Comparison of ENCODE assay signal across 8 mouse cellular contexts in genomic region chr7:126473470-126474086, GRCm38 (mm10). TPM values are rescaled to one million over a fixed set of nuclear protein-coding genes. Genes with fewer than 3 reads are reported as not detected.
DNase-seq lines count a peak whose midpoint lies in the region; ATAC-seq and TF ChIP-seq lines count a peak whose summit lies in the region.

No protein-coding gene starts in this region.

- H3K4me1 ChIP-seq in erythroblast, embryonic 14.5 days (ENCODE audit: control insufficient read depth): peaks cover 43% of the 10 kb centered on the region
- H3K4me1 ChIP-seq in testis, adult 2 months (ENCODE audit: control insufficient read depth, insufficient read depth, low read length): peaks cover 3% of the 10 kb centered on the region
- H3K4me1 ChIP-seq in limb, embryonic 14.5 days (ENCODE audit: control insufficient read depth, insufficient read depth, low read length): peaks cover 13% of the 10 kb centered on the region
- 0 out of 2 replicates have a peak, but pooled peaks cover 3% of the 10 kb centered on the region for H3K4me1 ChIP-seq in stomach, postnatal 0 days (replicated peaks; ENCODE audit: control insufficient read depth, insufficient read depth)

- TF ChIP-seq POLR2A in testis, adult 2 months (IDR thresholded peaks at IDR 0.05; ENCODE audit: control insufficient read depth, low read depth, low read length): no peak
- no peak for TF ChIP-seq POLR2A in limb, embryonic 14.5 days (IDR thresholded peaks at IDR 0.05; ENCODE audit: borderline replicate concordance, extremely low read depth, insufficient read depth, insufficient read length)

- TF ChIP-seq EP300 in stomach, postnatal 0 days (optimal IDR thresholded peaks at IDR 0.05): no peak

- no peak for TF ChIP-seq CTCF in testis, adult 2 months (IDR thresholded peaks at IDR 0.05; ENCODE audit: control insufficient read depth, insufficient read depth, insufficient replicate concordance, low read depth, low read length)
- TF ChIP-seq CTCF in stomach, postnatal 0 days (IDR thresholded peaks at IDR 0.05; ENCODE audit: low read depth): no peak

- DNase-seq in testis, postnatal 14 days (ENCODE audit: low spot score): no peak
- no peak for DNase-seq in limb, embryonic 14.5 days (ENCODE audit: low spot score)
- DNase-seq in stomach, postnatal 0 days (ENCODE audit: low spot score): no peak
- DNase-seq in adrenal gland, adult 18-20 months (ENCODE audit: low spot score in 2 of 2): no peak
- no peak for DNase-seq in MN1 (ENCODE audit: low spot score)

- ATAC-seq in erythroblast, adult 5-6 weeks (replicated peaks; ENCODE audit: low FRiP score, poor library complexity, severe bottlenecking): no peak
- ATAC-seq in limb, embryonic 14.5 days (ENCODE audit: low FRiP score, low read depth): no peak
- ATAC-seq in stomach, postnatal 0 days (ENCODE audit: low FRiP score, low TSS enrichment): no peak

- H3K27ac ChIP-seq in testis, adult 2 months (ENCODE audit: control insufficient read depth, insufficient read depth, low read depth, low read length): no peak overlapping the region
- H3K27ac ChIP-seq in limb, embryonic 14.5 days (replicated peaks; ENCODE audit: low read depth, low read length): no peak overlapping the region
- no peak overlapping the region for H3K27ac ChIP-seq in stomach, postnatal 0 days (replicated peaks)

- H3K27me3 ChIP-seq in erythroblast, embryonic 14.5 days (ENCODE audit: control insufficient read depth): no peaks in the 10 kb centered on the region
- no peaks in the 10 kb centered on the region for H3K27me3 ChIP-seq in testis, adult 2 months (ENCODE audit: control insufficient read depth, insufficient read depth, low read length)
- no peaks in the 10 kb centered on the region for H3K27me3 ChIP-seq in limb, embryonic 14.5 days (ENCODE audit: control insufficient read depth, insufficient read depth, low read length)
- H3K27me3 ChIP-seq in stomach, postnatal 0 days (ENCODE audit: control insufficient read depth, insufficient read depth, low read length): no peaks in the 10 kb centered on the region

- peak overlapping the region; percentile 88 for H3K4me2 ChIP-seq in limb, embryonic 14.5 days (replicated peaks; ENCODE audit: low read depth, low read length, severe bottlenecking)
- peak overlapping the region; percentile 91 for H3K4me2 ChIP-seq in stomach, postnatal 0 days (replicated peaks; ENCODE audit: low read depth)

- H3K36me3 ChIP-seq in erythroblast, embryonic 14.5 days (ENCODE audit: control insufficient read depth): peaks cover 43% of the 10 kb centered on the region
- peaks cover 2% of the 10 kb centered on the region for H3K36me3 ChIP-seq in testis, adult 2 months (ENCODE audit: control insufficient read depth, insufficient read depth, low read length)
- peaks cover 43% of the 10 kb centered on the region for H3K36me3 ChIP-seq in limb, embryonic 14.5 days (ENCODE audit: control insufficient read depth, insufficient read depth, low read length)
- peaks cover 24% of the 10 kb centered on the region for H3K36me3 ChIP-seq in stomach, postnatal 0 days (ENCODE audit: control insufficient read depth, insufficient read depth, low read length)

- H3K4me3 ChIP-seq in erythroblast, embryonic 14.5 days (replicated peaks): peak overlapping the region; percentile 78
- H3K4me3 ChIP-seq in testis, adult 2 months (ENCODE audit: control insufficient read depth, low read depth, low read length): peak overlapping the region; percentile 89
- H3K4me3 ChIP-seq in limb, embryonic 14.5 days (replicated peaks; ENCODE audit: low read length): peak overlapping the region; percentile 86
- H3K4me3 ChIP-seq in stomach, postnatal 0 days (ENCODE audit: low read depth, low read length): peak overlapping the region; percentile 91; the same call in 1 of the 2 replicates

- 73% methylated on average over 9 of the region's 9 CpGs for WGBS in limb, embryonic 14.5 days
- WGBS in stomach, postnatal 0 days: 65% methylated on average over 9 of the region's 9 CpGs

- peak overlapping the region; percentile 92 for H3K9ac ChIP-seq in limb, embryonic 14.5 days (ENCODE audit: low read depth, low read length, severe bottlenecking)
- peak overlapping the region; percentile 97; the same call in 1 of the 2 replicates for H3K9ac ChIP-seq in stomach, postnatal 0 days (ENCODE audit: low read length)

- no peaks in the 10 kb centered on the region for H3K9me3 ChIP-seq in erythroblast, embryonic 14.5 days (ENCODE audit: control insufficient read depth, low read length)
- H3K9me3 ChIP-seq in limb, embryonic 14.5 days (ENCODE audit: control insufficient read depth, low read length): no peaks in the 10 kb centered on the region
- no peaks in the 10 kb centered on the region for H3K9me3 ChIP-seq in stomach, postnatal 0 days (ENCODE audit: control insufficient read depth, low read length)

RNA-seq across cellular contexts. Expression of gene Sh2b1, which starts 1.6 kb away (rescaled TPM):
- polyA plus RNA-seq in erythroblast, embryonic 14.5 days (2012): 2.3 and 2.6 TPM in 2 replicates
- 4.0 and 7.7 TPM in 2 replicates for total RNA-seq in erythroblast, adult 5-6 weeks (2015; ENCODE audit: low replicate concordance)
- 6.6 and 19.6 TPM in 2 replicates for total RNA-seq in erythroblast, adult 5-6 weeks (2017; ENCODE audit: low replicate concordance)
- polyA plus RNA-seq in testis, adult 2 months (2012; rRNA removed): 39.2 and 41.1 TPM in 2 replicates
- polyA plus RNA-seq in limb, embryonic 14.5 days (2012; rRNA removed): 83.3 and 94.6 TPM in 2 replicates
- 50.2 and 53.7 TPM in 2 replicates for polyA plus RNA-seq in limb, embryonic 14.5 days (2014; fragmentation: Nextera tagmentation; extraction: Ambion mirVana)
- polyA plus RNA-seq in stomach, postnatal 0 days (2015; fragmentation: Nextera tagmentation; extraction: Ambion mirVana): 20.0 and 24.0 TPM in 2 replicates
- 10 to 100 TPM; 56.2 to 60.8 TPM for total RNA-seq in adrenal gland, adult 18-20 months (2021)

RNA-seq across cellular contexts. Expression of gene Atp2a1, which starts 10.7 kb away (rescaled TPM):
- not detected in 2 replicates for polyA plus RNA-seq in erythroblast, embryonic 14.5 days (2012)
- total RNA-seq in erythroblast, adult 5-6 weeks (2015; ENCODE audit: low replicate concordance): not detected in 2 replicates
- not detected in 2 replicates for total RNA-seq in erythroblast, adult 5-6 weeks (2017; ENCODE audit: low replicate concordance)
- polyA plus RNA-seq in testis, adult 2 months (2012; rRNA removed): 1.5 and 1.6 TPM in 2 replicates
- 89.8 and 106 TPM in 2 replicates for polyA plus RNA-seq in limb, embryonic 14.5 days (2012; rRNA removed)
- polyA plus RNA-seq in limb, embryonic 14.5 days (2014; fragmentation: Nextera tagmentation; extraction: Ambion mirVana): 93.9 and 131 TPM in 2 replicates
- polyA plus RNA-seq in stomach, postnatal 0 days (2015; fragmentation: Nextera tagmentation; extraction: Ambion mirVana): 0.59 and 1.8 TPM in 2 replicates
- 10 to 100 TPM in 1 of 2 experiments, not detected in 1; 10.0 TPM for total RNA-seq in adrenal gland, adult 18-20 months (2021)

RNA-seq across cellular contexts. Expression of gene Tufm, which starts 13.6 kb away (rescaled TPM):
- 1.8 and 3.9 TPM in 2 replicates for polyA plus RNA-seq in erythroblast, embryonic 14.5 days (2012)
- 11.3 and 12.5 TPM in 2 replicates for total RNA-seq in erythroblast, adult 5-6 weeks (2015; ENCODE audit: low replicate concordance)
- total RNA-seq in erythroblast, adult 5-6 weeks (2017; ENCODE audit: low replicate concordance): 7.3 and 8.2 TPM in 2 replicates
- polyA plus RNA-seq in testis, adult 2 months (2012; rRNA removed): 43.5 and 50.2 TPM in 2 replicates
- polyA plus RNA-seq in limb, embryonic 14.5 days (2012; rRNA removed): 109 and 111 TPM in 2 replicates
- 125 TPM in 2 replicates for polyA plus RNA-seq in limb, embryonic 14.5 days (2014; fragmentation: Nextera tagmentation; extraction: Ambion mirVana)
- 73.9 and 77.5 TPM in 2 replicates for polyA plus RNA-seq in stomach, postnatal 0 days (2015; fragmentation: Nextera tagmentation; extraction: Ambion mirVana)
- 100 to 1,000 TPM; 221 to 235 TPM for total RNA-seq in adrenal gland, adult 18-20 months (2021)

RNA-seq across cellular contexts. Expression of gene Atxn2l, which starts 29.7 kb away (rescaled TPM):
- polyA plus RNA-seq in erythroblast, embryonic 14.5 days (2012): 56.8 and 76.8 TPM in 2 replicates
- total RNA-seq in erythroblast, adult 5-6 weeks (2015; ENCODE audit: low replicate concordance): 35.2 and 47.2 TPM in 2 replicates
- total RNA-seq in erythroblast, adult 5-6 weeks (2017; ENCODE audit: low replicate concordance): 28.8 and 35.0 TPM in 2 replicates
- 666 and 681 TPM in 2 replicates for polyA plus RNA-seq in testis, adult 2 months (2012; rRNA removed)
- 170 and 223 TPM in 2 replicates for polyA plus RNA-seq in limb, embryonic 14.5 days (2012; rRNA removed)
- 51.4 and 56.2 TPM in 2 replicates for polyA plus RNA-seq in limb, embryonic 14.5 days (2014; fragmentation: Nextera tagmentation; extraction: Ambion mirVana)
- polyA plus RNA-seq in stomach, postnatal 0 days (2015; fragmentation: Nextera tagmentation; extraction: Ambion mirVana): 16.9 and 19.6 TPM in 2 replicates
- total RNA-seq in adrenal gland, adult 18-20 months (2021): 100 to 1,000 TPM in 1 of 2 experiments, 10 to 100 TPM in 1; 99.5 to 111 TPM

RNA-seq across cellular contexts. Expression of gene Rabep2, which starts 45.0 kb away (rescaled TPM):
- 0.67 and 0.68 TPM in 2 replicates for polyA plus RNA-seq in erythroblast, embryonic 14.5 days (2012)
- 2.3 and 2.9 TPM in 2 replicates for total RNA-seq in erythroblast, adult 5-6 weeks (2015; ENCODE audit: low replicate concordance)
- 2.0 and 4.3 TPM in 2 replicates for total RNA-seq in erythroblast, adult 5-6 weeks (2017; ENCODE audit: low replicate concordance)
- 17.6 and 17.7 TPM in 2 replicates for polyA plus RNA-seq in testis, adult 2 months (2012; rRNA removed)
- 35.1 and 35.2 TPM in 2 replicates for polyA plus RNA-seq in limb, embryonic 14.5 days (2012; rRNA removed)
- 30.7 and 31.2 TPM in 2 replicates for polyA plus RNA-seq in limb, embryonic 14.5 days (2014; fragmentation: Nextera tagmentation; extraction: Ambion mirVana)
- polyA plus RNA-seq in stomach, postnatal 0 days (2015; fragmentation: Nextera tagmentation; extraction: Ambion mirVana): 19.4 and 20.7 TPM in 2 replicates
- 10 to 100 TPM; 42.2 to 43.2 TPM for total RNA-seq in adrenal gland, adult 18-20 months (2021)

Comparison
In these comparisons a context has a peak if more than half of its experiments do, and no peak if none do; other contexts are left out.
1. RNA of gene Atp2a1, which starts 10.7 kb away (polyA plus RNA-seq): 89.8 to 131 TPM in limb, embryonic 14.5 days; 1.5 to 1.6 TPM in testis, adult 2 months, 0.59 to 1.8 TPM in stomach, postnatal 0 days and not detected in erythroblast, embryonic 14.5 days; every median in the first group is over 10 times any median in the second.
2. Peak in every context shown above with its lines, with median percentiles within 50 percentile points of each other: H3K4me3 ChIP-seq.